Comparison of ENCODE assay signal across 8 mouse cellular contexts in the genomic region with DNA sequence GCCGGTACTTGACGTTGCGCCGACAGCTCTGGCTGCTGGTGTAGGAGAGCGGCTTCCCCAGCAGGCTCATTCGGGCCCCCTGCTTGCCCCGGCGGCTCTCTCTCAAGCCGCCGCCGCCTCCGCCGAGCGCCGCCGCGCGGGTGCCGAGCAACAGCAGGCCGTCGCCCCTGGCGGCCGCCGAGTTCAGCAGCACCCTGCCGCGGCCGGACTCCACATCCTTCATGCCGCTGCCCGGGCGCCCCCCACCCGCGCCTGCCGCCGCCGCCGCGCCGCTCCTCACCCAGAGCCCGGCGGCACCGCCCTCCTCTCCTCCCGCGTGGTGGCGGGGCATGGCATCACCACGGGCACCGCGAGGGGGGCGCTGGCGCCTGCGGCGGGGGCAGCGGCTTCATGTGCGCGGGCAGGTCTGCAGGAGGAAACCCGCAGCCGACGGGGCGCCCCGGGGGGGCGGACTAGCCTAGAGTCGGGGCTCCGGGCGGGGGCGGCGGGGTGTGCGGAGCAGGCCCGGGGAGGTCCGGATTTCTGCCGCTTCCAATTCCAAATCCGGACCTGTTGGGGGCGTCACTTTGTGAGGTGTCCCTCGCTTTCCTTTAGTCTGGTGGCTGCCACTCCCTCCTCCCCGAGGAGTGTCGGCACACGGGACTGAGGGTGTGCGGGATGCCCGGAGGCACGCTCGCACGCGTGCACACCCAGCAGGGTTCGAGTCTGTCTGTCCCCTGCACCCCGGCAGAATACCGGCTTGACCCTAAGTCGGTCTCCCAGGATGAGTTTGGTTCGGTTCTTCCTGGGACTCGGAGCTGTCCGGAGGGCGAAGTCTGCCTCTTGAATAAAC. TPM values are rescaled to one million over a fixed set of nuclear protein-coding genes. Genes with fewer than 3 reads are reported as not detected.
DNase-seq lines count a peak whose midpoint lies in the region; ATAC-seq and TF ChIP-seq lines count a peak whose summit lies in the region.

A gene (minus strand): TSS at position 692 of the 832 bp plus-strand sequence.

- intact Hi-C loops in heart, postnatal 36 days (cut with DNase I), result loop anchor here (5.0 kb wide), 1 partner anchor 306 kb away; no protein-coding TSS in a partner anchor

- peak within 1 kb of the TSS; percentile 94 for H3K4me2 ChIP-seq in forebrain, embryonic 15.5 days (replicated peaks)

- H3K9me3 ChIP-seq in forebrain, embryonic 15.5 days, result no peaks in the 10 kb centered on the region

- WGBS in bone marrow, adult 2 months, result under 1% methylated on average over 87 of the region's 89 CpGs
- WGBS in forebrain, embryonic 15.5 days, result under 1% methylated on average over 87 of the region's 89 CpGs

- no peaks in the 10 kb centered on the region for H3K4me1 ChIP-seq in bone marrow, adult 2 months (ENCODE audit: control insufficient read depth, insufficient read depth, low read length)
- H3K4me1 ChIP-seq in forebrain, embryonic 15.5 days, result peaks cover 16% of the 10 kb centered on the region

- H3K36me3 ChIP-seq in forebrain, embryonic 15.5 days, result no peaks in the 10 kb centered on the region

- H3K9ac ChIP-seq in forebrain, embryonic 15.5 days (replicated peaks), result peak within 1 kb of the TSS; percentile 61

- H3K27ac ChIP-seq in bone marrow, adult 2 months (ENCODE audit: control insufficient read depth, insufficient read depth, low read depth, low read length, poor library complexity), result peak within 1 kb of the TSS; percentile 94
- H3K27ac ChIP-seq in forebrain, embryonic 15.5 days (replicated peaks), result peak within 1 kb of the TSS; percentile 54

- ATAC-seq in forebrain, embryonic 15.5 days (replicated peaks), result peak; percentile 86

- TF ChIP-seq POLR2A in bone marrow, adult 2 months (IDR thresholded peaks at IDR 0.05; ENCODE audit: borderline replicate concordance, control insufficient read depth, low read depth, low read length), result peak; percentile 4; the same call in 1 of the 2 replicates

- H3K4me3 ChIP-seq in bone marrow, adult 2 months (replicated peaks; ENCODE audit: control insufficient read depth, low read depth, low read length), result peak within 1 kb of the TSS; percentile 69
- H3K4me3 ChIP-seq in forebrain, embryonic 15.5 days, result peak within 1 kb of the TSS; percentile 67

- TF ChIP-seq CTCF in bone marrow, adult 2 months (IDR thresholded peaks at IDR 0.05; ENCODE audit: control insufficient read depth, insufficient read depth, low read length), result no peak

- DNase-seq in CD4-positive helper T cell, adult 2 months (ENCODE audit: low read depth, low spot score), result peak; percentile 83
- peak; percentile 40 to 45 for DNase-seq in heart, postnatal 36 days
- DNase-seq in layer of hippocampus, postnatal 25 days (ENCODE audit: extremely low spot score in 1 of 2, low spot score in 1 of 2), result peak; percentile 45 to 61
- peak; percentile 73 for DNase-seq in lung, postnatal 10 days
- peak; percentile 58 for DNase-seq in retina, postnatal 7 days (ENCODE audit: low read depth, low spot score)
- DNase-seq in urinary bladder, adult 18-20 months (ENCODE audit: low spot score in 2 of 2), result peak; percentile 21 to 29

- no peaks in the 10 kb centered on the region for H3K27me3 ChIP-seq in forebrain, embryonic 15.5 days

RNA-seq across cellular contexts. Expression of the gene that starts here (rescaled TPM):
- polyA plus RNA-seq in bone marrow, adult 2 months (2011; ENCODE audit: insufficient read depth, insufficient read length, low replicate concordance, missing spikeins), result 0.14 and 5.0 TPM in 2 replicates
- polyA plus RNA-seq in forebrain, embryonic 15.5 days (2015; fragmentation: Nextera tagmentation; extraction: Ambion mirVana), result 2.3 and 3.3 TPM in 2 replicates
- total RNA-seq in heart, postnatal 36 days (2021), result 1 to 10 TPM; 2.1 to 3.0 TPM
- 10 to 100 TPM; 56.7 to 57.3 TPM for total RNA-seq in layer of hippocampus, postnatal 25 days (2021)

Comparison
In these comparisons a context has a peak if more than half of its experiments do, and no peak if none do; other contexts are left out.
1. Peak in every context shown above with its lines: DNase-seq, ATAC-seq, H3K4me3 ChIP-seq and H3K27ac ChIP-seq.
2. RNA of the gene that starts here (total RNA-seq): 56.7 to 57.3 TPM in layer of hippocampus, postnatal 25 days; 2.1 to 3.0 TPM in heart, postnatal 36 days; every median in the first group is over 10 times any median in the second.
3. DNase-seq: peak in every context shown above with its lines; median percentile 83 in CD4-positive helper T cell, adult 2 months; 73 in lung, postnatal 10 days; 58 in retina, postnatal 7 days; 53 in layer of hippocampus, postnatal 25 days; 42 in heart, postnatal 36 days; 25 in urinary bladder, adult 18-20 months.